Mouse (Mus musculus): ENCODE data around the gene Ushbp1. TPM values are rescaled to one million over a fixed set of nuclear protein-coding genes. Genes with fewer than 3 reads are reported as not detected.

The Ushbp1 gene
- polyA plus RNA-seq, 1 experiment from 2014 or later: 5.6 TPM

- WGBS (ENCODE audit: insufficient replicate concordance): 90% methylated on average over 10 of the region's 10 CpGs
- Histone ChIP-seq H3K27me3 (ENCODE audit: insufficient read depth, low read length) (no peaks in the 10 kb centered on the region), H3K36me3 (replicated peaks; ENCODE audit: insufficient read depth, low read length) (peaks cover 30% of the 10 kb centered on the region), H3K27ac (ENCODE audit: low read depth) (no peak overlapping the region), H3K4me2 (ENCODE audit: low read depth, low read length) (no peak overlapping the region), H3K4me1 (ENCODE audit: insufficient read depth) (peaks cover 22% of the 10 kb centered on the region), H3K9ac (replicated peaks) (no peak overlapping the region), H3K9me3 (ENCODE audit: low read length) (no peaks in the 10 kb centered on the region), H3K4me3 (ENCODE audit: low read depth, low read length) (no peak overlapping the region)
- no peak for ATAC-seq
- no peak for DNase-seq
- no peak for TF ChIP-seq CTCF (IDR thresholded peaks at IDR 0.05; ENCODE audit: low read depth)
- no peak for TF ChIP-seq EP300 (IDR thresholded peaks at IDR 0.05; ENCODE audit: low read depth)
Observed at GRCm38 (mm10) chr8:71369040-71369718, 26.4 kb downstream of the Ushbp1 start.

GRCm38 (mm10) chr8:71368366-71368765, 27.2 kb downstream of the Ushbp1 start:
- ATAC-seq (no peak), DNase-seq (no peak)
- H3K9ac ChIP-seq (replicated peaks): no peak overlapping the region
- peaks cover 23% of the 10 kb centered on the region for H3K36me3 ChIP-seq (replicated peaks; ENCODE audit: insufficient read depth, low read length)
- no peaks in the 10 kb centered on the region for H3K9me3 ChIP-seq (ENCODE audit: low read length)
- H3K4me1 ChIP-seq (ENCODE audit: insufficient read depth): peaks cover 22% of the 10 kb centered on the region
- no peak for TF ChIP-seq CTCF (IDR thresholded peaks at IDR 0.05; ENCODE audit: low read depth)
- no peak for TF ChIP-seq EP300 (IDR thresholded peaks at IDR 0.05; ENCODE audit: low read depth)
- H3K4me2 ChIP-seq (ENCODE audit: low read depth, low read length): peak overlapping the region; percentile 83; the same call in 1 of the 2 replicates
- peak overlapping the region; percentile 90; the same call in 1 of the 2 replicates for H3K27ac ChIP-seq (ENCODE audit: low read depth)
- no peaks in the 10 kb centered on the region for H3K27me3 ChIP-seq (ENCODE audit: insufficient read depth, low read length)
- no peak overlapping the region for H3K4me3 ChIP-seq (ENCODE audit: low read depth, low read length)

- DNase-seq (no peak), ATAC-seq (no peak)
- H3K36me3 ChIP-seq (replicated peaks; ENCODE audit: insufficient read depth, low read length): peaks cover 18% of the 10 kb centered on the region
- no peaks in the 10 kb centered on the region for H3K27me3 ChIP-seq (ENCODE audit: insufficient read depth, low read length)
- H3K9ac ChIP-seq (replicated peaks): peak overlapping the region; percentile 74
- H3K9me3 ChIP-seq (ENCODE audit: low read length): no peaks in the 10 kb centered on the region
- peak overlapping the region; percentile 83 for H3K4me2 ChIP-seq (ENCODE audit: low read depth, low read length)
- peak overlapping the region; percentile 90 for H3K27ac ChIP-seq (ENCODE audit: low read depth)
- no peak for TF ChIP-seq CTCF (IDR thresholded peaks at IDR 0.05; ENCODE audit: low read depth)
- H3K4me3 ChIP-seq (ENCODE audit: low read depth, low read length): peak overlapping the region; percentile 67
- H3K4me1 ChIP-seq (ENCODE audit: insufficient read depth): peaks cover 22% of the 10 kb centered on the region
- 30% methylated on average over 17 of the region's 17 CpGs for WGBS (ENCODE audit: insufficient replicate concordance)
Observed at GRCm38 (mm10) chr8:71367529-71368176, 27.9 kb downstream of the Ushbp1 start.

- H3K27ac ChIP-seq (ENCODE audit: low read depth): peak within 1 kb of the TSS; percentile 90
- ATAC-seq (peak; percentile 67), DNase-seq (peak; percentile 92)
- H3K4me3 ChIP-seq (ENCODE audit: low read depth, low read length): peak within 1 kb of the TSS; percentile 67
- peaks cover 14% of the 10 kb centered on the region for H3K36me3 ChIP-seq (replicated peaks; ENCODE audit: insufficient read depth, low read length)
- H3K4me2 ChIP-seq (ENCODE audit: low read depth, low read length): peak within 1 kb of the TSS; percentile 83
- H3K27me3 ChIP-seq (ENCODE audit: insufficient read depth, low read length): no peaks in the 10 kb centered on the region
- peaks cover 22% of the 10 kb centered on the region for H3K4me1 ChIP-seq (ENCODE audit: insufficient read depth)
- under 1% methylated on average over 56 of the region's 56 CpGs for WGBS (ENCODE audit: insufficient replicate concordance)
- TF ChIP-seq EP300 (IDR thresholded peaks at IDR 0.05; ENCODE audit: low read depth) (peak; percentile 61; the same call in 1 of the 2 replicates), CTCF (IDR thresholded peaks at IDR 0.05; ENCODE audit: low read depth) (no peak)
- peak within 1 kb of the TSS; percentile 74 for H3K9ac ChIP-seq (replicated peaks)
- no peaks in the 10 kb centered on the region for H3K9me3 ChIP-seq (ENCODE audit: low read length)
Observed at GRCm38 (mm10) chr8:71366771-71367528, 28.7 kb downstream of the Ushbp1 start, which contains the start of gene Use1. Use1 (plus strand) TSS chr8:71366848.

- WGBS (ENCODE audit: insufficient replicate concordance): 81% methylated on average over 3 of the region's 3 CpGs
- DNase-seq: no peak
- H3K4me2 ChIP-seq (ENCODE audit: low read depth, low read length): no peak overlapping the region
- H3K27me3 ChIP-seq (ENCODE audit: insufficient read depth, low read length): no peaks in the 10 kb centered on the region
- peaks cover 58% of the 10 kb centered on the region for H3K36me3 ChIP-seq (replicated peaks; ENCODE audit: insufficient read depth, low read length)
- no peaks in the 10 kb centered on the region for H3K9me3 ChIP-seq (ENCODE audit: low read length)
- no peak for ATAC-seq
- H3K9ac ChIP-seq (replicated peaks): no peak overlapping the region
- no peaks in the 10 kb centered on the region for H3K4me1 ChIP-seq (ENCODE audit: insufficient read depth)
- H3K27ac ChIP-seq (ENCODE audit: low read depth): no peak overlapping the region
- H3K4me3 ChIP-seq (ENCODE audit: low read depth, low read length): no peak overlapping the region
- TF ChIP-seq EP300 (IDR thresholded peaks at IDR 0.05; ENCODE audit: low read depth) (no peak), CTCF (IDR thresholded peaks at IDR 0.05; ENCODE audit: low read depth) (peak; percentile 14; the same call in 1 of the 2 replicates)
Observed at GRCm38 (mm10) chr8:71358026-71358425, 37.6 kb downstream of the Ushbp1 start.

DNA sequence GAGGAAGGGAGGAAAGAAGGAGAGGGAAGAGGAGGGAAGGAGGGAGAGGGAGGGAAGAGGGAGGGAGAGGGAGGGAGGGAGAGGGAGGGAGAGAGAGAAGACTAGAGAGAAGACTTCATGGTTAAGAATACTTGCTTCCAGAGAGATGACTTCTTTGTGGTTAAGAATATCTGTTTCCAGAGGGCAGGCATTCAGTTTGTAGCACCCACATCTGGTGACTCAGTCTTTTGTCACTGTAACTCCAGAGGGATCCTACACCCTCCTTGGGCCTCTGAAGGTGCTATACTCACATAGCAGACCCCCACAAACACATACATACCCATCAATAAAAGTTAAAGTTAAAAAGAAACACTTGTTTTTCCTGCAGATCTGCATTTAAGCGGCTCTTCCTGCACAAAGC, 44.1 kb downstream of the Ushbp1 start:
- Histone ChIP-seq H3K9me3 (ENCODE audit: low read length) (no peaks in the 10 kb centered on the region), H3K27me3 (ENCODE audit: insufficient read depth, low read length) (no peaks in the 10 kb centered on the region), H3K4me1 (ENCODE audit: insufficient read depth) (no peaks in the 10 kb centered on the region), H3K36me3 (replicated peaks; ENCODE audit: insufficient read depth, low read length) (peaks cover 85% of the 10 kb centered on the region), H3K4me2 (ENCODE audit: low read depth, low read length) (no peak overlapping the region), H3K27ac (ENCODE audit: low read depth) (no peak overlapping the region), H3K9ac (replicated peaks) (no peak overlapping the region), H3K4me3 (ENCODE audit: low read depth, low read length) (no peak overlapping the region)
- no peak for TF ChIP-seq CTCF (IDR thresholded peaks at IDR 0.05; ENCODE audit: low read depth)
- WGBS (ENCODE audit: insufficient replicate concordance): 92% methylated on average over 1 of the region's 1 CpGs
- ATAC-seq: no peak
- no peak for DNase-seq

All from liver, postnatal 0 days (tissue).